In the genomic region with DNA sequence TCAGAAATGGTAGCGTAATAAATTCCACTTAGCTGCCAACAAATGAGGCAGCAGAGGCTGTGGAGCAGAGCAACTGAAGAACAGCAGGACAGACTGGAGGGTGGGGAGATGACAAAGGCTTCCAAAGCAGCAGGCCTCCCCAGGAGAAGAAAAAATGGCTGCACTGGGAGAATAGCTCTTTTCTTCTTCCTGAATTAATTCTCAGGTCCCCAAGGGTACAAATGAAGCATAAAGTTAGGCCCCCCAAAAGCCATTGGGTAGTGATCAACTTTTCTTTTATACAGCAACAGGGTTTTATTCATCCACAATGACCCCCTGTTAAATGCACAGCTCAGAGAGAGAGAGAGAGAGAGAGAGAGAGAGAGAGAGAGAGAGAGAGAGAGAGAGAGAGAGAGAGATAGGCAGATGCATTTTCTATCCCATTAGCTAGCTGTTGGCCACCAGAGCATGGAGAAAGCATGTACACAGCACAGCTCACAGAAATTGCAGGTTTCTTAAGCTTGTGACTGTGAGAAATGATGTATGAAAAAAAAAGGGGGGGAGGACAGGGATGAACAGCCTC, we compare ENCODE assay signal across 13 mouse cellular contexts. TPM values are rescaled to one million over a fixed set of nuclear protein-coding genes. Genes with fewer than 3 reads are reported as not detected.
DNase-seq lines count a peak whose midpoint lies in the region; ATAC-seq lines count a peak whose summit lies in the region.
"Had no signal": no experiment of that assay in that cellular context is flagged by ENCODE, and none has a peak within 500 bp of the region (broad histone marks: within the 10 kb centered on the region; RNA-seq: fewer than 3 reads in every experiment).

No protein-coding gene starts in this region.

- H3K36me3 ChIP-seq in hindbrain, embryonic 11.5 days (ENCODE audit: control insufficient read depth, insufficient read depth, low read length): no peaks in the 10 kb centered on the region
- no peaks in the 10 kb centered on the region for H3K36me3 ChIP-seq in hindbrain, embryonic 10.5 days
- H3K36me3 ChIP-seq in hindbrain, embryonic 13.5 days: no peaks in the 10 kb centered on the region
- H3K36me3 ChIP-seq in midbrain, embryonic 10.5 days: no peaks in the 10 kb centered on the region
- H3K36me3 ChIP-seq in intestine, embryonic 16.5 days (ENCODE audit: control insufficient read depth, insufficient read depth, low read length): no peaks in the 10 kb centered on the region
- H3K36me3 ChIP-seq: intestine, embryonic 15.5 days; liver, embryonic 12.5 days had no signal

- no peaks in the 10 kb centered on the region for H3K9me3 ChIP-seq in hindbrain, embryonic 11.5 days (ENCODE audit: control insufficient read depth, low read length)
- no peaks in the 10 kb centered on the region for H3K9me3 ChIP-seq in hindbrain, embryonic 10.5 days
- H3K9me3 ChIP-seq in hindbrain, embryonic 13.5 days: no peaks in the 10 kb centered on the region
- no peaks in the 10 kb centered on the region for H3K9me3 ChIP-seq in midbrain, embryonic 10.5 days (replicated peaks)
- no peaks in the 10 kb centered on the region for H3K9me3 ChIP-seq in intestine, embryonic 16.5 days (ENCODE audit: control insufficient read depth, low read length)
- H3K9me3 ChIP-seq: intestine, embryonic 15.5 days; liver, embryonic 12.5 days had no signal

- WGBS in hindbrain, embryonic 11.5 days: 41% methylated on average over 1 of the region's 1 CpGs
- 17% methylated on average over 1 of the region's 1 CpGs for WGBS in hindbrain, embryonic 10.5 days
- 24% methylated on average over 1 of the region's 1 CpGs for WGBS in hindbrain, embryonic 13.5 days
- WGBS in midbrain, embryonic 10.5 days: 47% methylated on average over 1 of the region's 1 CpGs
- WGBS in intestine, embryonic 16.5 days: 83% methylated on average over 1 of the region's 1 CpGs

- H3K9ac ChIP-seq in hindbrain, embryonic 11.5 days (ENCODE audit: low read depth, low read length): no peak overlapping the region
- no peak overlapping the region for H3K9ac ChIP-seq in hindbrain, embryonic 13.5 days
- no peak overlapping the region for H3K9ac ChIP-seq in intestine, embryonic 16.5 days (ENCODE audit: low read depth, low read length)
- H3K9ac ChIP-seq: intestine, embryonic 15.5 days; liver, embryonic 12.5 days had no signal

- ATAC-seq in hindbrain, embryonic 11.5 days (ENCODE audit: low FRiP score): peak; percentile 86
- peak; percentile 84 for ATAC-seq in hindbrain, embryonic 13.5 days (ENCODE audit: low FRiP score)
- no peak for ATAC-seq in intestine, embryonic 16.5 days
- ATAC-seq: intestine, embryonic 15.5 days; liver, embryonic 12.5 days had no signal

- no peak overlapping the region for H3K4me2 ChIP-seq in hindbrain, embryonic 11.5 days (replicated peaks; ENCODE audit: low read depth, low read length)
- H3K4me2 ChIP-seq in hindbrain, embryonic 13.5 days: no peak overlapping the region
- no peak overlapping the region for H3K4me2 ChIP-seq in intestine, embryonic 16.5 days (ENCODE audit: low read depth, low read length)
- H3K4me2 ChIP-seq: intestine, embryonic 15.5 days; liver, embryonic 12.5 days had no signal

- H3K27me3 ChIP-seq in hindbrain, embryonic 11.5 days (ENCODE audit: control insufficient read depth, insufficient read depth, low read length): no peaks in the 10 kb centered on the region
- H3K27me3 ChIP-seq in hindbrain, embryonic 10.5 days (ENCODE audit: insufficient read depth, poor library complexity, severe bottlenecking): no peaks in the 10 kb centered on the region; the same call in 1 of the 2 replicates
- no peaks in the 10 kb centered on the region for H3K27me3 ChIP-seq in hindbrain, embryonic 13.5 days
- H3K27me3 ChIP-seq in midbrain, embryonic 10.5 days (ENCODE audit: low read depth, poor library complexity, severe bottlenecking): no peaks in the 10 kb centered on the region
- no peaks in the 10 kb centered on the region for H3K27me3 ChIP-seq in intestine, embryonic 16.5 days (replicated peaks; ENCODE audit: control insufficient read depth, insufficient read depth, low read length)
- H3K27me3 ChIP-seq: intestine, embryonic 15.5 days; liver, embryonic 12.5 days had no signal

- no peak overlapping the region for H3K27ac ChIP-seq in hindbrain, embryonic 11.5 days (ENCODE audit: low read depth, low read length)
- H3K27ac ChIP-seq in hindbrain, embryonic 10.5 days: no peak overlapping the region
- H3K27ac ChIP-seq in hindbrain, embryonic 13.5 days: no peak overlapping the region
- no peak overlapping the region for H3K27ac ChIP-seq in midbrain, embryonic 10.5 days (replicated peaks)
- no peak overlapping the region for H3K27ac ChIP-seq in intestine, embryonic 16.5 days (ENCODE audit: low read length)
- H3K27ac ChIP-seq: intestine, embryonic 15.5 days; liver, embryonic 12.5 days; macrophage had no signal

- DNase-seq in hindbrain, embryonic 11.5 days (ENCODE audit: low spot score): peak; percentile 16
- no peak for DNase-seq in hindbrain, embryonic 10.5 days (ENCODE audit: low spot score)
- peak; percentile 38 for DNase-seq in embryo, embryonic 10.5 days (ENCODE audit: low spot score)
- peak; percentile 14 for DNase-seq in midbrain, embryonic 10.5 days (ENCODE audit: low spot score)
- DNase-seq in kidney, postnatal 4 days: no peak
- DNase-seq in thymus, postnatal 0 days (ENCODE audit: low spot score): no peak
- DNase-seq: gastrocnemius, postnatal 25 days; thymus, postnatal 14 days had no signal

- no peak overlapping the region for H3K4me3 ChIP-seq in hindbrain, embryonic 11.5 days (ENCODE audit: low read depth, low read length)
- no peak overlapping the region for H3K4me3 ChIP-seq in hindbrain, embryonic 10.5 days
- H3K4me3 ChIP-seq in hindbrain, embryonic 13.5 days: no peak overlapping the region
- no peak overlapping the region for H3K4me3 ChIP-seq in midbrain, embryonic 10.5 days
- H3K4me3 ChIP-seq in intestine, embryonic 16.5 days (ENCODE audit: low read length): no peak overlapping the region
- H3K4me3 ChIP-seq: intestine, embryonic 15.5 days; liver, embryonic 12.5 days had no signal

- no peaks in the 10 kb centered on the region for H3K4me1 ChIP-seq in hindbrain, embryonic 11.5 days (replicated peaks; ENCODE audit: control insufficient read depth, insufficient read depth, low read length)
- H3K4me1 ChIP-seq in hindbrain, embryonic 10.5 days (replicated peaks): peaks cover 5% of the 10 kb centered on the region
- peaks cover 6% of the 10 kb centered on the region; the same call in 1 of the 2 replicates for H3K4me1 ChIP-seq in hindbrain, embryonic 13.5 days (replicated peaks)
- peaks cover 16% of the 10 kb centered on the region for H3K4me1 ChIP-seq in midbrain, embryonic 10.5 days
- H3K4me1 ChIP-seq in intestine, embryonic 16.5 days (ENCODE audit: control insufficient read depth, insufficient read depth, low read length): no peaks in the 10 kb centered on the region
- H3K4me1 ChIP-seq: intestine, embryonic 15.5 days; liver, embryonic 12.5 days had no signal

RNA-seq across cellular contexts. Expression of a gene that starts 44.2 kb away (rescaled TPM):
- polyA plus RNA-seq in hindbrain, embryonic 11.5 days (2014; fragmentation: Nextera tagmentation; extraction: Ambion mirVana): 1.4 and 2.6 TPM in 2 replicates
- polyA plus RNA-seq in hindbrain, embryonic 10.5 days (2016; fragmentation: Nextera tagmentation; extraction: Ambion mirVana): 1.3 and 2.3 TPM in 2 replicates
- 1.8 and 3.6 TPM in 2 replicates for polyA plus RNA-seq in hindbrain, embryonic 13.5 days (2015; fragmentation: Nextera tagmentation; extraction: Ambion mirVana)
- 0.07 and 0.09 TPM in 2 replicates for polyA plus RNA-seq in midbrain, embryonic 10.5 days (2016; fragmentation: Nextera tagmentation; extraction: Ambion mirVana)
- polyA plus RNA-seq in intestine, embryonic 16.5 days (2015; fragmentation: Nextera tagmentation; extraction: Ambion mirVana): 0.04 TPM in 1 of 2 replicates, not detected in the other
- polyA plus RNA-seq in thymus, postnatal 0 days (2015; fragmentation: Nextera tagmentation; extraction: Ambion mirVana): 0.08 and 0.16 TPM in 2 replicates
- polyA plus RNA-seq: intestine, embryonic 15.5 days; macrophage had no signal

RNA-seq across cellular contexts. Expression of a gene that starts 57.2 kb away (rescaled TPM):
- 255 and 274 TPM in 2 replicates for polyA plus RNA-seq in hindbrain, embryonic 11.5 days (2014; fragmentation: Nextera tagmentation; extraction: Ambion mirVana)
- polyA plus RNA-seq in hindbrain, embryonic 10.5 days (2016; fragmentation: Nextera tagmentation; extraction: Ambion mirVana): 255 and 275 TPM in 2 replicates
- 412 and 413 TPM in 2 replicates for polyA plus RNA-seq in hindbrain, embryonic 13.5 days (2015; fragmentation: Nextera tagmentation; extraction: Ambion mirVana)
- 247 and 264 TPM in 2 replicates for polyA plus RNA-seq in midbrain, embryonic 10.5 days (2016; fragmentation: Nextera tagmentation; extraction: Ambion mirVana)
- polyA plus RNA-seq in intestine, embryonic 16.5 days (2015; fragmentation: Nextera tagmentation; extraction: Ambion mirVana): 380 and 393 TPM in 2 replicates
- 348 and 373 TPM in 2 replicates for polyA plus RNA-seq in thymus, postnatal 0 days (2015; fragmentation: Nextera tagmentation; extraction: Ambion mirVana)

RNA-seq across cellular contexts. Expression of a gene that starts 57.3 kb away (rescaled TPM):
- not detected in 2 replicates for polyA plus RNA-seq in hindbrain, embryonic 11.5 days (2014; fragmentation: Nextera tagmentation; extraction: Ambion mirVana)
- not detected in 2 replicates for polyA plus RNA-seq in hindbrain, embryonic 10.5 days (2016; fragmentation: Nextera tagmentation; extraction: Ambion mirVana)
- polyA plus RNA-seq in hindbrain, embryonic 13.5 days (2015; fragmentation: Nextera tagmentation; extraction: Ambion mirVana): not detected in 2 replicates
- not detected in 2 replicates for polyA plus RNA-seq in midbrain, embryonic 10.5 days (2016; fragmentation: Nextera tagmentation; extraction: Ambion mirVana)
- polyA plus RNA-seq in intestine, embryonic 16.5 days (2015; fragmentation: Nextera tagmentation; extraction: Ambion mirVana): not detected in 2 replicates
- polyA plus RNA-seq in thymus, postnatal 0 days (2015; fragmentation: Nextera tagmentation; extraction: Ambion mirVana): 0.07 TPM in 1 of 2 replicates, not detected in the other
- polyA plus RNA-seq: intestine, embryonic 15.5 days; macrophage had no signal

Comparison
In these comparisons a context has a peak if more than half of its experiments do, and no peak if none do; other contexts are left out.
1. DNase-seq: peak in hindbrain, embryonic 11.5 days (single experiment), embryo, embryonic 10.5 days (single experiment) and midbrain, embryonic 10.5 days (single experiment); none in hindbrain, embryonic 10.5 days (single experiment), kidney, postnatal 4 days (0 of 2) and thymus, postnatal 0 days (single experiment).